Mouse (Mus musculus) retina, postnatal 1 day (tissue): Measurements from ENCODE around the gene Gm11214.
A peak's percentile ranks its signal among the peaks of the same experiment; 100 is the strongest.

ENCODE experiments used
- DNase-seq: peaks from one replicate; pipeline ENCODE4 v3.0.0-alpha.2; 2012

Gm11214 gene

DNA sequence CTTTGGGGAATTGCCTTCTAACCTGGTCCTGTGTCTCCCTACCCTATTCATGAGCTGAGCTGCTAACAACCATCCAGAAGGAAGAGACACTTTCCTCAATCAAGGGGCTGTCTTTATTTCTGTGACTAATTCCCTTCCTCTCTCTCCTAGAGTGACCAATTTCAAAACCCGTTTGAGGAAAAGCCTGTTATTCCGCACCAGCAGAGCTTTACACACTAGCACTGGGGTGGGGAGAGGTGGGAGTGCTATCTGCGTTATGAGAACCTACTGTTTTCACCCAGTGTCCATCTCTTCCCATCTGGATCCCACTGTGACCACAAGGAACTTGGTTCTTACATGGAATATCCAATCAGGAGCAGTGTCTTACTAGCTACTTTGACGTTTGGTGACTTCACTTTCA, 4.1 kb downstream of the Gm11214 start:
- DNase-seq = peak; percentile 64

DNA sequence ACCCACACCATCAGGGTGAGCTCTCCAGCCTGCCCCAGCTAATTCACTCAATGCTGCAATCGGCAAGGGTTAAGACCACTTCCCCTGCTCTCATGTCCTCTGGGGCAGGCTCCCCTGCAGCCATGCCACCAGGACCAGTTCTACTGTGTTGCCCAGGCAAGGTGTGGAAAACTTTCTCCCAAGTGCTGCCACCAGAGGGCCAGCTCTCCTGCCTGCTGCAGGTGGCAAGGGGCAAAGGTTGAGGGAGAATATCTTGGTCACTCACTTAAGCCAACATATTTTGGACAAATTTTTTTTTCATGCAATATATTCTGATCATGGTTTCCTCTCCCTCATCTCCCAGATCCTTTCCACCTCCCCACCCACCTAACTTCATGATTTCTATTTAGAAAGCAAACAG, 8.8 kb downstream of the Gm11214 start:
- DNase-seq = no peak

DNA sequence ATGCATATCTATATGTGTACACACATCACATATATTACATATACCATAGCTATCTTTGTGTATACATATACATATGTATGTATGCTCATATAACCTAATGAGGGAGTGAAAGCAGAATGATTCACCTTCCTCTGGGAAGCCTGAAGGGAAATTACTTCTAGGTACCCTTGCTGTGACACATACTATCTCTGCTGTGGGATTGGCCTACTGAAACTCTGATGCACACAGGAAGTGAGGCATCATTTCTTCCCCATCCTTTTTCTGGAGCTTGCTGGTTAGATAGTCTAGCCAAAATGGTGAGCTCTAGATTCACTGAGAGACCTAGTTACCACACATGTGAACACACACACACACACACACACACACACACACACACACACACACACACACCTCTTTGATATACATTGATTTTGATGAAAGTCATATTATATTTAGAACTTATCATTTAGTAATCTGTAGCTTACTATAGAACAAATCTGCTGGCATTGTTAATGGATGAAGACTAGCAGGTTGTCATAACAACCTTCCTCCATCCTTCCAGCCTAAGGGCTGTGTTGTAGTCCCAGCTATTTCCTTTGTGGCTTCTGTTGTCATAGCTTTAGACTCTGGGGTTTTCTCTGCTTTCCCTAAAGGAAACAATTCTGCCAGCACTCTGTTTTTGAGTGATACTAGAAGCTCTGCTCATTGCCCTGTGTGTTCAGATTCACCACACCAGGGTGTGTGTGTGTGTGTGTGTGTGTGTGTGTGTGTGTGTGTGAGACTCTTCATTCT, 19.0 kb downstream of the Gm11214 start:
- DNase-seq = no peak

DNA sequence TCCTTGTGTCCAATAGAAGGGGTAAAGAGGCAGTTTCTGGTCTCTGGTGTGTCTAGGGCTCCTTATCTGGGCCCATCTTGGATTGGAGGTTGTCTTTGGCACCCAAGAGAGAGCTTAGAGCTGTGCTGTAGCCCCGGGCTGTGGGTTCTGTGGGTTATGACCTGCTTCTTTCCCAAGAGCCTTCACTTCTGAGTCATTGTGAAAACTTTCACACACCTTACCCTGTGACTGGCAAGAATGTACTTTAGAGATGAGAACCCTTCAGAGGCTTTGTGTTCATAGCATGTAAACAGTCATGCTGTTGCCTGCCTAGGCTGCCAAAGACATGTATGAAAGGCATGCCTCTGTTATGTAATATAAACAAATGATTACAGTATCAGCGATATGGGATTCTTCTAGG, 23.3 kb downstream of the Gm11214 start:
- DNase-seq = no peak

DNA sequence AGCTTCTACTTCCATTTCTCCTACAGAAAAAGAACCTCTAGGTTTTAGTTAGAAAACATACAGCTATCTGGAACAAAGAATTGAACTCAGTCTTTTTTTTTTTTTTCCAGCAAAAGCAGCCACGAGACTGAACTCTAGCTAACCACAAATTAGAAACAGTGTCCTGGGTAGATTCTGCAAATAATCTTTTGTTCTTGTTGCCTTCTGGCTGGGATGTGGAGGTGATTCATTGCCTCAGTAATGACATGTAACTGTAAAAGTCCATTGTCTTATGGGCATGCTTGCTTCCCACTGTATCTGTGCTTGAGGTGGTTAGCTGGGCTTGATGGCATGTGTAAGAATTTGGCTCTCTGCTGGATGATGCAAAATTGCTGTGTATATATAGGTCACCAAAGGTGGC, 24.6 kb downstream of the Gm11214 start:
- DNase-seq = no peak

DNA sequence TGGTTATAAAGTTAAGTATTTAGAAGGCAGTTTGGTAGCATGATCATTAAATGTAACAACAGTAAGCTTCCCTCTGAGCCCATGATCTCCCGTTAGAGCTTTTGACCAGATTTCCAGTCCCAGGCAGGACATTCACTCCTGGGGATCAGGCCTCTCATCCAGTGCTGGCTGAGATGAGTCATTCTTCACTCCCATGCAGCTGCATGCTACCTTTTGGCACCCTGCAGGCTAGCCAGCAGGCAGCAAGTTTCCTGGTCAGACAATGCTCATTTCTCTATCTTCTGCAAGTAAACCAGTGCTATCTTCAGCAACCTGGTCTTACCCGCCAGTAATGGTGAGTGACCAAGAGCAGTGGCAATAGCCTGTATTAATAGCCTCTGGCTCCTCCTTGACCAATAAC, 30.0 kb downstream of the Gm11214 start:
- no peak for DNase-seq

DNA sequence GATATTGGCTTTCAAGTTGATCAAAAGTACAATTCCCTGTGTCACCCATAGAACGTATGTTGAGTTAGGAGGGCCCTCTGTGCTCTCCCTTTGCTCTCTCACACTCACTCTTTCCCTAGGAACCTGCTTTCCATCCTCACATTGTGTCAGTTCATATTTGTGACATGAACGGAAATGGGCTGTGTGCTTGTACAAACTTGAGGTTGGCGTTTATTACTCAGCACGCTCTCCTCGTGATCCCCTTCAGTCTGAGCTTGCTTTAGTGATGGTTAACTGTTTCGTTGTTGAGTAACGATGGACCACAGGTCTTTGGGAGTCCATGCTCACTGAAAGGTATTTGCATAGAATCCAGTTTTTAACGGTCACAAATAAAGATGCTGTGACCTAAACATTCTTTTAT, 36.1 kb downstream of the Gm11214 start:
- DNase-seq = no peak

DNA sequence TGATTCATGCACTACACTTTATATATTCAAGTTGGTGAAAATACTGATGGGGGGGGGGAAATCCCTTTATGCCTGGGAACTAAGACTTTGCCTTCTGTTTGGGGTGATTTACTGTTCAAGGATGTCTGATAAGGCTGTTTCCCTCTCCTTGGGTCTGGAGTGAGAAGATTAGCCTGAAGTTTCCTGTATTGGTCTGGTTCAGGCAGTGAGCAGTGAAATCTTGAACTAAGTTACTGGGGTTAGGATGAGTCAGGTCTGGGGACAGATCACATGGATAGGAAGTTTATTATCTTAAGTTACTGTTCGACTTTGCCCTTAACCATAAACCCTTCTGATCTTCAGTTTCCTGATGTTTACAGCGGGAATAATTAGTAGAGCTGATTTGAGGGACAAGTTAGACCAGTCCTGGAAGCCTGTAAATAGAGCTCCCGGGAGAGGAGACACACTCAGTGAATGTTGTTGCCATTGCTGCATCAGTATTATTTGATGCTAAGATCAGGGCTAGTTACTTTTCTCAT, 37.6 kb downstream of the Gm11214 start:
- DNase-seq = no peak

DNA sequence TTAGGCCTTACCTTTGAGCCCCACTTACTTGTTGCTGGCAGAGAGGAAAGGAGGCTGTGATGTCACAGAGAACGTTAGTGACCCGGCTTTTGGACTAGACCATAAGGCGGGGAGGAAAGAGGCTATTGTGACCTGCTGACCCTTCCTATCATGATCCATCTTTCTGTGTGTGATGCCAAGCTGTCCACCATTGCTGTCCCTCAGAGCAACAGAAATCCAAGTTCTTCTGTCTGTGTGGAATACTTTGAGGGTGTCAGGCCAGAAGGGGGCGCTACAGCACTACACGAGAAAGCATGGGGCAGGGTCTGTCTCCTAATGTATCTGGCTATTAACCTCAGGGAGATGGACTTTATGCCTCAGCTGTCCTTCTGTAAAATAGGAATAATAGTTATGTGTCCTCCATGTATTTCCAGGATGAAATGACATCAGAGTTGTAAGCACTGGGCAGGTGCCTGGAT, 40.8 kb downstream of the Gm11214 start, which contains the start of gene Tex48:
Tex48 (minus strand) TSS at position 51 of the 458 bp plus-strand sequence.
- DNase-seq = peak; percentile 34

DNA sequence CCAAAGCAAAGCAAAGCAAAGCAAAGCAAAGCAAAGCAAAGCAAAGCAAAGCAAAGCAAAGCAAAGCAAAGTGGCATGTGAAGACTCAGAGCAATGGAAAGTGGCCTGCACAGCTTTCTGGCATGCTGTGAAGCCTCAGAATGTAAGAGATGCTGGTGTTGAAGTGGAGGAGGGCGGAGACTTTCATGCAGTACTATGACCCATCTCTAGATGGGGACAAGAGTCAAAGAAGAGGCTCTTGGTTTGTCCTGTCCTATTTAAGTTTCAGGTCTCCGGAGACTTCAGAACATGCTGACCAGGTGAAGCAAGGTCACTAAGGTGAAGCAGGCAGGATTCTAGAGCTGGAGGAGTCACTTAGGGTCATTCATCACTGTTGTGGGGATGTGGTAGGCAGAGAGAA, 41.3 kb downstream of the Gm11214 start:
- DNase-seq = no peak
